Mouse (Mus musculus) kidney, postnatal 0 days (tissue): ENCODE results near the gene Mphosph8. TPM values are rescaled to one million over a fixed set of nuclear protein-coding genes. Genes with fewer than 3 reads are reported as not detected.

ENCODE experiments used
- ATAC-seq: fragments of 200-750 bp; cut with Nextera tagmentation; replicated peaks from 2 replicates; pipeline ENCODE4 v1.8.0; 2017; ENCODE audit warnings: low read depth, moderate number of reproducible peaks, moderate TSS enrichment, moderate library complexity; ENCODE audit not compliant: low FRiP score
- DNase-seq: peaks from one replicate; pipeline ENCODE4 v3.0.0-alpha.2; 2016; ENCODE audit warnings: low spot score
- H3K27ac ChIP-seq: fragments of 300-500 bp; sonication (generic); 2 replicates; pipeline ENCODE4 v1.5.1; 2014; ENCODE audit warnings: mild to moderate bottlenecking
- H3K27me3 ChIP-seq: fragments of 300-500 bp; sonication (generic); 2 replicates; pipeline ENCODE4 v1.6.1; 2014; ENCODE audit warnings: low read length, mixed read lengths; ENCODE audit not compliant: insufficient read depth
- H3K36me3 ChIP-seq: fragments of 300-500 bp; sonication (generic); 2 replicates; pipeline ENCODE4 v1.6.1; 2014; ENCODE audit warnings: low read length, mixed read lengths; ENCODE audit not compliant: insufficient read depth
- H3K4me1 ChIP-seq: fragments of 300-500 bp; sonication (generic); replicated peaks from 2 replicates; pipeline ENCODE4 v1.6.1; 2014; ENCODE audit warnings: antibody characterized with exemption, low read length, mixed read lengths; ENCODE audit not compliant: insufficient read depth
- H3K4me2 ChIP-seq: fragments of 300-500 bp; sonication (generic); 2 replicates; pipeline ENCODE4 v1.6.1; 2014; ENCODE audit warnings: mild to moderate bottlenecking, low read length, moderate library complexity, mixed read lengths
- H3K4me3 ChIP-seq: fragments of 300-500 bp; sonication (generic); replicated peaks from 2 replicates; pipeline ENCODE4 v1.5.1; 2014; ENCODE audit warnings: low read depth, low read length
- H3K9ac ChIP-seq: fragments of 300-500 bp; sonication (generic); 2 replicates; pipeline ENCODE4 v1.6.1; 2014; ENCODE audit warnings: low read depth, low read length
- H3K9me3 ChIP-seq: fragments of 300-500 bp; sonication (generic); replicated peaks from 2 replicates; pipeline ENCODE4 v1.6.1; 2016; ENCODE audit warnings: low read length, inconsistent platforms, mixed read lengths
- CTCF ChIP-seq: IDR thresholded peaks from 2 replicates; pipeline ENCODE4 v1.5.1; 2016; ENCODE audit warnings: antibody characterized with exemption, low read depth, mild to moderate bottlenecking, moderate library complexity
- WGBS: fragments of 180-500 bp; shearing (Covaris S2); extraction: QIAGEN DNeasy Blood & Tissue Kit; methylation state at CpG from one replicate; pipeline ENCODE4 v1.1.7; 2014; 5-methylcytosine and 5-hydroxymethylcytosine counted together
- polyA plus RNA-seq: library from polyadenylated mRNA; unstranded; fragments of >200 nt; fragmentation: Nextera tagmentation; extraction: Ambion mirVana; gene quantifications from 2 replicates; pipeline ENCODE4 v1.2.1, GENCODE M21; 2015

The Mphosph8 gene
- 28.8 and 32.0 TPM in 2 replicates for polyA plus RNA-seq

DNA sequence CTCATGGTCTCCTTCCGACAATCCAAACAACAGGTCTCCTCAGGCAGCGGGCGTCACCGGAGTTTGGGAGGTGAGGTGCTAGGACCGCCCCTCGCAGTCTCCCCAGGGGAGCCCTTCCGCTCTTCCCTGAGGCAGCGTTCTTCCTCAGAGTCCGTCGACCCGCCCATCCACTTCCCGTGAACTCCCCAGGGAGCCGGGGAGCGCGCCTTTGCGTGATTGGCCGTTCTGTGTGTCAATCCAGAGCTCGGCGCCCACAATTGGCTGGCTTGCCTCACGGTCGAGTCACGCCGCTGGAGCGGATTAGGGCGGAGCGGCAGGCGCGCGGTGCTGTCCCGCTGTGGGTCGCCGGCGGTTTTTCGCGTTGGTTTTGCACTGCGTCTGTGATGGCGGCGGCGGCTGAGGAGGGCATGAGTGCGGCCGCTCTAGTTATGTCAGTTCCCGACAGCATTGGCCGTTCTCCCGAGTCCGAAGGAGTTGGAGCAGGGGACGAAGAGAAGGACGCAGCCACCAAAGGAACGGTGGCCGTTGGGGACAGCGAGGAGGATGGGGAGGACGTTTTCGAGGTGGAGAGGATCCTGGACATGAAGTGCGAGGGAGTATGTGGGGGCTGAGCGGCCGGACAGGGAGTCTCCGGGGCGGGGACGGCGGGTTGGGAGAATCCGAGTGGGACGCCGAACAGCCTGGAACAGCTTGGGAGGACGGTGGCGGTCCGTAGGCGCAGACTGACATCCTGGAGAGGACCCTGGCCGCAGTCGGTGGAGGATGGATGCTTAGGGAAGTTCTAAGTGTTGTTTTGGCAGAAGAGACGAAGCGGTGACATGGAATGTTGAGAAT is at the start of gene Mphosph8:
Gene Mphosph8, plus strand, starts transcription at position 280 of the 834 bp plus-strand sequence.
- Histone ChIP-seq H3K27me3 (no peaks in the 10 kb centered on the region), H3K9ac (peak within 1 kb of the TSS; percentile 80), H3K4me2 (peak within 1 kb of the TSS; percentile 82), H3K4me3 (peak within 1 kb of the TSS; percentile 90), H3K9me3 (no peaks in the 10 kb centered on the region), H3K27ac (peak within 1 kb of the TSS; percentile 96), H3K36me3 (peaks cover 9% of the 10 kb centered on the region), H3K4me1 (peaks cover 14% of the 10 kb centered on the region)
- under 1% methylated on average over 70 of the region's 70 CpGs for whole genome bisulfite sequencing
- peak; percentile 99 for DNase-seq
- peak; percentile 100 for ATAC-seq
- TF ChIP-seq CTCF, result no peak

GRCm38 (mm10) chr14:56620425-56620824 is 47.6 kb upstream of the Mphosph8 start:
- no peak overlapping the region for H3K9ac ChIP-seq
- TF ChIP-seq CTCF, result no peak
- ATAC-seq (no peak), DNase-seq (no peak)
- no peak overlapping the region for H3K27ac ChIP-seq
- H3K9me3 ChIP-seq, result no peaks in the 10 kb centered on the region
- WGBS, result 84% methylated on average over 8 of the region's 8 CpGs
- H3K27me3 ChIP-seq, result no peaks in the 10 kb centered on the region
- peaks cover 34% of the 10 kb centered on the region for H3K36me3 ChIP-seq
- no peak overlapping the region for H3K4me2 ChIP-seq
- no peaks in the 10 kb centered on the region for H3K4me1 ChIP-seq
- no peak overlapping the region for H3K4me3 ChIP-seq

DNA sequence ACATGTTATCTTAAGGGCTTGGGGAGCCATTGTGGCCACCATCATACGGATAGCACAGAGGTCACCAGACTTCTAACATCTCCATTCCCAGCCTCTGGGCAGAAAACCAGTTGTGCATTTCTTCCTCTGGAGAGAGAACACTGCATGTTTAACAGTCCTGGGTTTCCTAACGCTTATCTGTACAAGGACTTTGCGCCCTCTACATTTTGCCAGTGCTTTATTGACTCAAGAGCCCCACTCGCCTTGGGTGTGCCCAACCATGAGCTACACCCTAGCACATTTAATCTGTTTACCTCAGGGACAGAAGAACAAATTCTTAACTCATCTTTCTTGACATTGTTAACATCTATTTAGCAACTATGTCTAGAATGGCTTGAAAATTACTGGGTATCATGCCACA is 41.8 kb upstream of the Mphosph8 start:
- TF ChIP-seq CTCF, result no peak
- WGBS, result 87% methylated on average over 4 of the region's 4 CpGs
- ATAC-seq (no peak), DNase-seq (no peak)
- Histone ChIP-seq H3K4me1 (no peaks in the 10 kb centered on the region), H3K9me3 (no peaks in the 10 kb centered on the region), H3K27me3 (no peaks in the 10 kb centered on the region), H3K9ac (no peak overlapping the region), H3K36me3 (peaks cover 31% of the 10 kb centered on the region), H3K27ac (no peak overlapping the region), H3K4me2 (no peak overlapping the region), H3K4me3 (no peak overlapping the region)

DNA sequence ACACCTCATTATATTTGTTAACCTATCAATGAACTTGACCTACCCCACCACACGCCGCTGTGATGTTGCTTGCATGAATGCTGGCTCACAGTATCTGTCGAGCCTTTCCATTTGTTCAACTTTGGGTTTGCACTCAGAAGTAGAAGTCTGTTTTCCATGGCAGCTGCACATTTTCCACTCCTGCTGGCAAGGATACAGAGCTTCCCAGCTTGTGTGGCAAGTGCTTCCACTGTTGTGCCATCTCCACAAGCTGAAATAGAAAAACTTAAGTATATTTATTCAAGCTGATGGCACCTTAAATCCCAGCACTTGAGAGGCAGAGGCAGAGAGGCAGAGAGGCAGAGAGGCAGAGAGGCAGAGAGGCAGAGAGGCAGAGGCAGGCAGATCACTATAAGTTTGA is 39.7 kb upstream of the Mphosph8 start:
- TF ChIP-seq CTCF, result no peak
- Histone ChIP-seq H3K9me3 (no peaks in the 10 kb centered on the region), H3K4me3 (no peak overlapping the region), H3K27ac (no peak overlapping the region), H3K9ac (no peak overlapping the region), H3K36me3 (peaks cover 23% of the 10 kb centered on the region), H3K4me1 (no peaks in the 10 kb centered on the region), H3K27me3 (no peaks in the 10 kb centered on the region), H3K4me2 (no peak overlapping the region)
- no peak for DNase-seq
- WGBS, result 95% methylated on average over 3 of the region's 3 CpGs
- no peak for ATAC-seq

DNA sequence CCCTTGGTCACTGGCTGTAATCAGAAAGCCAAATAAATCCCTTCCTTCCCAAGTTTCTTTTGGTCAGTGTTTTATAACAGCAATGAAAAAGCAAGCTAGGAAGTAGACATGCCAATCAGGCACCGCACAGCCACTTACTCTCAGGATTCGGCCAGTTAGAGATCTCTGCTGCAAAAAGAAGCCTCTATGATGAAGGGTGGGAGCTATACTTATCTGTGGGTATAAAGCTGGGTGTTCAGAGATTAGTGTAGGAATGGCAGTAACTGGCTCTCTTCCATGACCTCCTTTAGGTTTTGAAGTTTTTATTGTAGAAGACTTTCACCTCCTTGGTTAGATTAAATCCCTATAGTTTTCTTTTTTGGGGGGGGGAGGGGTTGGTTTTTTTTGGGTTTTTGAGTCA is 36.9 kb upstream of the Mphosph8 start:
- peaks cover 29% of the 10 kb centered on the region for H3K36me3 ChIP-seq
- H3K4me2 ChIP-seq, result no peak overlapping the region
- no peaks in the 10 kb centered on the region for H3K9me3 ChIP-seq
- TF ChIP-seq CTCF, result no peak
- ATAC-seq, result no peak
- H3K9ac ChIP-seq, result no peak overlapping the region
- H3K4me3 ChIP-seq, result no peak overlapping the region
- no peaks in the 10 kb centered on the region for H3K4me1 ChIP-seq
- no peak overlapping the region for H3K27ac ChIP-seq
- WGBS, result 89% methylated on average over 2 of the region's 2 CpGs
- no peaks in the 10 kb centered on the region for H3K27me3 ChIP-seq
- DNase-seq, result no peak

GRCm38 (mm10) chr14:56647206-56647605 is 20.8 kb upstream of the Mphosph8 start:
- H3K27ac ChIP-seq, result no peak overlapping the region
- no peak for TF ChIP-seq CTCF
- no peaks in the 10 kb centered on the region for H3K27me3 ChIP-seq
- no peak overlapping the region for H3K4me2 ChIP-seq
- H3K4me3 ChIP-seq, result no peak overlapping the region
- ATAC-seq, result no peak
- H3K36me3 ChIP-seq, result peaks cover 3% of the 10 kb centered on the region; the same call in 1 of the 2 replicates
- H3K9ac ChIP-seq, result no peak overlapping the region
- 70% methylated on average over 7 of the region's 7 CpGs for WGBS
- no peak for DNase-seq
- no peaks in the 10 kb centered on the region for H3K4me1 ChIP-seq
- no peaks in the 10 kb centered on the region for H3K9me3 ChIP-seq
